Mouse (Mus musculus) kidney, postnatal 14 days (tissue): ENCODE measurements around the gene Itih1.

Experiments
- DNase-seq: peaks from one replicate; pipeline ENCODE4 v3.0.0; 2022; ENCODE audit warnings: mixed read lengths

Gene Itih1

GRCm38 (mm10) chr14:30903036-30903435 lies 40.1 kb downstream of the Itih1 start:
- DNase-seq, result no peak

GRCm38 (mm10) chr14:30902628-30903027 lies 40.5 kb downstream of the Itih1 start:
- DNase-seq, result no peak

- no peak for DNase-seq
Observed at GRCm38 (mm10) chr14:30899972-30900371, 43.1 kb downstream of the Itih1 start.

GRCm38 (mm10) chr14:30888271-30888732 lies 54.8 kb downstream of the Itih1 start:
- DNase-seq, result peak; percentile 76

- DNase-seq, result no peak
Observed at GRCm38 (mm10) chr14:30886204-30886603, 56.9 kb downstream of the Itih1 start, which contains the start of gene Itih4. Itih4 (plus strand) TSS chr14:30886476.

GRCm38 (mm10) chr14:30885298-30885697 lies 57.8 kb downstream of the Itih1 start:
- DNase-seq, result no peak

GRCm38 (mm10) chr14:30881718-30882108 lies 61.4 kb downstream of the Itih1 start:
- no peak for DNase-seq

GRCm38 (mm10) chr14:30880811-30881717 lies 62.0 kb downstream of the Itih1 start:
- peak; percentile 69 for DNase-seq

- no peak for DNase-seq
Observed at GRCm38 (mm10) chr14:30880251-30880650, 62.8 kb downstream of the Itih1 start.

- no peak for DNase-seq
Observed at GRCm38 (mm10) chr14:30879794-30880193, 63.3 kb downstream of the Itih1 start.
